Mouse (Mus musculus) heart, embryonic 11.5 days (tissue): ENCODE data around the gene Gal3st3. TPM values are rescaled to one million over a fixed set of nuclear protein-coding genes. Genes with fewer than 3 reads are reported as not detected.
A peak's percentile ranks its signal among the peaks of the same experiment; 100 is the strongest.

Experiments
- ATAC-seq: fragments of 200-750 bp; cut with Nextera tagmentation; replicated peaks from 2 replicates; pipeline ENCODE4 v1.8.0; 2017; ENCODE audit warnings: moderate library complexity; ENCODE audit not compliant: insufficient number of reproducible peaks, low FRiP score, low TSS enrichment
- H3K27ac ChIP-seq: fragments of 300-500 bp; sonication (generic); 2 replicates; pipeline ENCODE4 v1.5.1; 2014; ENCODE audit warnings: mild to moderate bottlenecking, low read depth, low read length
- H3K27me3 ChIP-seq: fragments of 300-500 bp; sonication (generic); 2 replicates; pipeline ENCODE4 v1.6.1; 2014; ENCODE audit warnings: mild to moderate bottlenecking, low read length, mixed read lengths; ENCODE audit not compliant: control insufficient read depth, insufficient read depth
- H3K36me3 ChIP-seq: fragments of 300-500 bp; sonication (generic); 2 replicates; pipeline ENCODE4 v1.6.1; 2014; ENCODE audit warnings: mild to moderate bottlenecking, low read length, moderate library complexity, mixed read lengths; ENCODE audit not compliant: control insufficient read depth, insufficient read depth
- H3K4me1 ChIP-seq: fragments of 300-500 bp; sonication (generic); 2 replicates; pipeline ENCODE4 v1.6.1; 2014; ENCODE audit warnings: low read length; ENCODE audit not compliant: control insufficient read depth, insufficient read depth
- H3K4me2 ChIP-seq: fragments of 300-500 bp; sonication (generic); 2 replicates; pipeline ENCODE4 v1.6.1; 2014; ENCODE audit warnings: mild to moderate bottlenecking, moderate library complexity
- H3K4me3 ChIP-seq: fragments of 300-500 bp; sonication (generic); 2 replicates; pipeline ENCODE4 v1.5.1; 2014; ENCODE audit warnings: low read depth, low read length
- H3K9ac ChIP-seq: fragments of 300-500 bp; sonication (generic); 2 replicates; pipeline ENCODE4 v1.6.1; 2014; ENCODE audit warnings: mild to moderate bottlenecking, low read depth, low read length, moderate library complexity
- H3K9me3 ChIP-seq: fragments of 300-500 bp; sonication (generic); replicated peaks from 2 replicates; pipeline ENCODE4 v1.6.1; 2016; ENCODE audit warnings: low read length; ENCODE audit not compliant: control insufficient read depth
- WGBS: fragments of 180-500 bp; shearing (Covaris S2); extraction: QIAGEN DNeasy Blood & Tissue Kit; methylation state at CpG from one replicate; pipeline ENCODE4 v1.1.7; 2014; ENCODE audit not compliant: insufficient replicate concordance; 5-methylcytosine and 5-hydroxymethylcytosine counted together
- polyA plus RNA-seq: library from polyadenylated mRNA; unstranded; fragments of >200 nt; fragmentation: Nextera tagmentation; extraction: Ambion mirVana; gene quantifications from 2 replicates; pipeline ENCODE4 v1.2.1, GENCODE M21; 2014

The Gal3st3 gene
- polyA plus RNA-seq, 1 experiment from 2014 or later, result 3.8 TPM

GRCm38 (mm10) chr19:5272801-5273733 is 25.1 kb upstream of the Gal3st3 start, which contains the start of gene Pacs1:
Gene Pacs1, minus strand, starts transcription at chr19:5273119.
- peak within 1 kb of the TSS; percentile 87 for H3K4me3 ChIP-seq
- H3K36me3 ChIP-seq, result peaks cover 27% of the 10 kb centered on the region
- no peaks in the 10 kb centered on the region for H3K9me3 ChIP-seq
- peak within 1 kb of the TSS; percentile 92 for H3K4me2 ChIP-seq
- H3K27ac ChIP-seq, result peak within 1 kb of the TSS; percentile 63
- peak; percentile 87 for ATAC-seq
- H3K27me3 ChIP-seq, result no peaks in the 10 kb centered on the region
- WGBS, result under 1% methylated on average over 82 of the region's 97 CpGs
- peak within 1 kb of the TSS; percentile 94 for H3K9ac ChIP-seq
- H3K4me1 ChIP-seq, result peaks cover 27% of the 10 kb centered on the region

- 48% methylated on average over 4 of the region's 4 CpGs for WGBS
- Histone ChIP-seq H3K27me3 (no peaks in the 10 kb centered on the region), H3K4me2 (peak overlapping the region; percentile 92), H3K27ac (peak overlapping the region; percentile 63), H3K4me3 (peak overlapping the region; percentile 87; the same call in 1 of the 2 replicates), H3K9me3 (no peaks in the 10 kb centered on the region), H3K4me1 (peaks cover 21% of the 10 kb centered on the region), H3K36me3 (peaks cover 34% of the 10 kb centered on the region), H3K9ac (peak overlapping the region; percentile 94)
- no peak for ATAC-seq
These were observed 24.2 kb upstream of the Gal3st3 start for GRCm38 (mm10) chr19:5273916-5274315.

GRCm38 (mm10) chr19:5274641-5275040 is 23.5 kb upstream of the Gal3st3 start:
- Histone ChIP-seq H3K9me3 (no peaks in the 10 kb centered on the region), H3K4me1 (peaks cover 16% of the 10 kb centered on the region), H3K27me3 (no peaks in the 10 kb centered on the region), H3K9ac (no peak overlapping the region), H3K4me2 (no peak overlapping the region), H3K4me3 (no peak overlapping the region), H3K27ac (peak overlapping the region; percentile 63; the same call in 1 of the 2 replicates), H3K36me3 (peaks cover 40% of the 10 kb centered on the region)
- ATAC-seq, result no peak
- 89% methylated on average over 13 of the region's 13 CpGs for WGBS

- Histone ChIP-seq H3K4me2 (no peak overlapping the region), H3K4me3 (no peak overlapping the region), H3K9me3 (no peaks in the 10 kb centered on the region), H3K27ac (no peak overlapping the region), H3K27me3 (no peaks in the 10 kb centered on the region), H3K36me3 (peaks cover 46% of the 10 kb centered on the region), H3K4me1 (peaks cover 14% of the 10 kb centered on the region), H3K9ac (no peak overlapping the region)
- no peak for ATAC-seq
- WGBS, result 89% methylated on average over 5 of the region's 5 CpGs
These were observed 22.4 kb upstream of the Gal3st3 start for GRCm38 (mm10) chr19:5275736-5276135.

GRCm38 (mm10) chr19:5276531-5276930 is 21.6 kb upstream of the Gal3st3 start:
- H3K4me1 ChIP-seq, result peaks cover 14% of the 10 kb centered on the region
- no peak overlapping the region for H3K27ac ChIP-seq
- H3K9me3 ChIP-seq, result no peaks in the 10 kb centered on the region
- no peak overlapping the region for H3K9ac ChIP-seq
- 91% methylated on average over 2 of the region's 2 CpGs for WGBS
- H3K4me2 ChIP-seq, result no peak overlapping the region
- H3K36me3 ChIP-seq, result peaks cover 54% of the 10 kb centered on the region
- no peaks in the 10 kb centered on the region for H3K27me3 ChIP-seq
- H3K4me3 ChIP-seq, result no peak overlapping the region
- no peak for ATAC-seq

- Histone ChIP-seq H3K36me3 (peaks cover 54% of the 10 kb centered on the region), H3K4me2 (no peak overlapping the region), H3K9me3 (no peaks in the 10 kb centered on the region), H3K9ac (no peak overlapping the region), H3K27me3 (no peaks in the 10 kb centered on the region), H3K4me1 (peaks cover 11% of the 10 kb centered on the region), H3K4me3 (no peak overlapping the region), H3K27ac (no peak overlapping the region)
- no peak for ATAC-seq
- 87% methylated on average over 3 of the region's 3 CpGs for WGBS
These were observed 21.0 kb upstream of the Gal3st3 start for GRCm38 (mm10) chr19:5277140-5277539.

- Histone ChIP-seq H3K4me2 (no peak overlapping the region), H3K4me1 (peaks cover 10% of the 10 kb centered on the region), H3K4me3 (no peak overlapping the region), H3K9ac (no peak overlapping the region), H3K36me3 (peaks cover 56% of the 10 kb centered on the region), H3K27ac (no peak overlapping the region), H3K9me3 (no peaks in the 10 kb centered on the region), H3K27me3 (no peaks in the 10 kb centered on the region)
- 84% methylated on average over 8 of the region's 8 CpGs for WGBS
- no peak for ATAC-seq
These were observed 19.8 kb upstream of the Gal3st3 start for GRCm38 (mm10) chr19:5278381-5278780.

GRCm38 (mm10) chr19:5294972-5295735 is 3.0 kb upstream of the Gal3st3 start, which contains the start of gene Sf3b2:
Gene Sf3b2, minus strand, starts transcription at chr19:5295455.
- Histone ChIP-seq H3K9me3 (no peaks in the 10 kb centered on the region), H3K9ac (peak within 1 kb of the TSS; percentile 91), H3K27me3 (0 out of 2 replicates have a peak, but pooled peaks cover 3% of the 10 kb centered on the region), H3K36me3 (peaks cover 22% of the 10 kb centered on the region), H3K4me1 (peaks cover 22% of the 10 kb centered on the region), H3K4me3 (peak within 1 kb of the TSS; percentile 95), H3K27ac (peak within 1 kb of the TSS; percentile 77), H3K4me2 (peak within 1 kb of the TSS; percentile 76)
- peak; percentile 89 for ATAC-seq
- under 1% methylated on average over 46 of the region's 46 CpGs for WGBS
